Mouse (Mus musculus) hindbrain, postnatal 0 days (tissue): Measurements from ENCODE around the gene Hivep2. TPM values are rescaled to one million over a fixed set of nuclear protein-coding genes. Genes with fewer than 3 reads are reported as not detected.

Source experiments
- ATAC-seq: fragments of 200-750 bp; cut with Nextera tagmentation; 2 replicates; pipeline ENCODE4 v1.8.0; 2017; ENCODE audit warnings: mild to moderate bottlenecking, moderate TSS enrichment, moderate library complexity
- DNase-seq: peaks from one replicate; pipeline ENCODE4 v3.0.0-alpha.2; 2015; ENCODE audit warnings: low spot score
- H3K27ac ChIP-seq: fragments of 300-500 bp; sonication (generic); 2 replicates; pipeline ENCODE4 v1.5.1; 2014; ENCODE audit warnings: mild to moderate bottlenecking
- H3K27me3 ChIP-seq: fragments of 300-500 bp; sonication (generic); 2 replicates; pipeline ENCODE4 v1.6.1; 2014; ENCODE audit warnings: low read length, mixed read lengths; ENCODE audit not compliant: insufficient read depth
- H3K36me3 ChIP-seq: fragments of 300-500 bp; sonication (generic); 2 replicates; pipeline ENCODE4 v1.6.1; 2014; ENCODE audit warnings: low read length, mixed read lengths; ENCODE audit not compliant: insufficient read depth
- H3K4me1 ChIP-seq: fragments of 300-500 bp; sonication (generic); 2 replicates; pipeline ENCODE4 v1.6.1; 2014; ENCODE audit warnings: antibody characterized with exemption, low read length, mixed read lengths; ENCODE audit not compliant: insufficient read depth
- H3K4me2 ChIP-seq: fragments of 300-500 bp; sonication (generic); 2 replicates; pipeline ENCODE4 v1.6.1; 2014; ENCODE audit warnings: low read depth, mild to moderate bottlenecking, low read length, moderate library complexity, mixed read lengths
- H3K4me3 ChIP-seq: fragments of 300-500 bp; sonication (generic); 2 replicates; pipeline ENCODE4 v1.5.1; 2014; ENCODE audit warnings: low read length
- H3K9ac ChIP-seq: fragments of 300-500 bp; sonication (generic); replicated peaks from 2 replicates; pipeline ENCODE4 v1.6.1; 2014; ENCODE audit warnings: mild to moderate bottlenecking, low read length, moderate library complexity, mixed read lengths
- H3K9me3 ChIP-seq: fragments of 300-500 bp; sonication (generic); 2 replicates; pipeline ENCODE4 v1.6.1; 2016; ENCODE audit warnings: low read length, mixed read lengths
- CTCF ChIP-seq: IDR thresholded peaks from 2 replicates; pipeline ENCODE4 v1.5.1; 2016; ENCODE audit warnings: antibody characterized with exemption, control low read depth, low read depth
- WGBS: fragments of 180-500 bp; shearing (Covaris S2); extraction: QIAGEN DNeasy Blood & Tissue Kit; methylation state at CpG from one replicate; pipeline ENCODE4 v1.1.7; 2014; 5-methylcytosine and 5-hydroxymethylcytosine counted together
- polyA plus RNA-seq: library from polyadenylated mRNA; unstranded; fragments of >200 nt; fragmentation: Nextera tagmentation; extraction: Ambion mirVana; gene quantifications from 2 replicates; pipeline ENCODE4 v1.2.1, GENCODE M21; 2015
- total RNA-seq: library from RNA; depleted of rRNA; stranded (reverse); fragments of >200 nt; gene quantifications from 2 replicates; pipeline ENCODE4 v1.2.3, GENCODE M21; 2014

Hivep2 gene
- total and polyA plus RNA-seq, 2 experiments from 2014 or later = 13.6 to 43.5 TPM

DNA sequence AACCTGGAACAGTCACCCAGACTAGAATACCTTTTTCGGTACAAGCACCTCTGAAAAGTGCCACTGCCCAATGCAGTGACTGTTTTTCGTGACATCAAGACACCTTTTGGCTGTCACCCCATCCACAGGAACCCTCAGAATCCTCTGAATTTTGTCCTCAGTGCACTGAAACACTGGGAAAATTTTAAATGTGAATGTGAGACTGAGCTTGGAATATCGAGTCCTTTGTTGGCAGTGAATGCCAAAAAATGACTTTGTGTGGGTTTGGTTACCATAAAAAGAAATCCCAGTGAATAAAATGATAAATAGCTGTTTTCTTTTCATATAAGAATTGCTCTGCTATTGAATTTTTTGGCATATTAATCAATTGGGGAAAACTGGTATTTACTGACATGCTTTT, 154.6 kb downstream of the Hivep2 start:
- H3K27me3 ChIP-seq = no peaks in the 10 kb centered on the region
- H3K9ac ChIP-seq = no peak overlapping the region
- H3K4me1 ChIP-seq = no peaks in the 10 kb centered on the region
- 89% methylated on average over 3 of the region's 3 CpGs for WGBS
- TF ChIP-seq CTCF = no peak
- DNase-seq = no peak
- ATAC-seq = no peak
- H3K9me3 ChIP-seq = no peaks in the 10 kb centered on the region
- no peak overlapping the region for H3K4me2 ChIP-seq
- no peak overlapping the region for H3K4me3 ChIP-seq
- no peak overlapping the region for H3K27ac ChIP-seq
- no peaks in the 10 kb centered on the region for H3K36me3 ChIP-seq

DNA sequence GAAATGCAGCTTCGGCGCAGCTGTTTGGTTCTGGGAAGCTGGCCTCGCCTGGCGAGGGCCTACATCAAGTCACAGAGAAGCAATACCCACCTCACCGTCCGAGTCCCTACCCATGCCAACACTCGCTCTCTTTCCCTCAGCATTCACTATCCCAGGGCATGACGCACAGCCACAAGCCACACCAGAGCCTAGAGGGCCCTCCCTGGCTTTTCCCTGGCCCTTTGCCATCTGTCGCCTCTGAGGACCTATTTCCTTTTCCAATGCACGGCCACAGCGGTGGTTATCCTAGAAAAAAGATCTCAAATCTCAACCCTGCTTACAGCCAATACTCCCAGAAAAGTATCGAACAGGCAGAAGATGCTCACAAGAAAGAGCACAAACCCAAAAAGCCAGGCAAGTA, 162.0 kb downstream of the Hivep2 start:
- Histone ChIP-seq H3K9ac (no peak overlapping the region), H3K4me2 (no peak overlapping the region), H3K27me3 (no peaks in the 10 kb centered on the region), H3K27ac (no peak overlapping the region), H3K36me3 (peaks cover 36% of the 10 kb centered on the region), H3K4me3 (no peak overlapping the region), H3K4me1 (no peaks in the 10 kb centered on the region), H3K9me3 (no peaks in the 10 kb centered on the region)
- 96% methylated on average over 12 of the region's 12 CpGs for WGBS
- no peak for DNase-seq
- ATAC-seq = no peak
- no peak for TF ChIP-seq CTCF

DNA sequence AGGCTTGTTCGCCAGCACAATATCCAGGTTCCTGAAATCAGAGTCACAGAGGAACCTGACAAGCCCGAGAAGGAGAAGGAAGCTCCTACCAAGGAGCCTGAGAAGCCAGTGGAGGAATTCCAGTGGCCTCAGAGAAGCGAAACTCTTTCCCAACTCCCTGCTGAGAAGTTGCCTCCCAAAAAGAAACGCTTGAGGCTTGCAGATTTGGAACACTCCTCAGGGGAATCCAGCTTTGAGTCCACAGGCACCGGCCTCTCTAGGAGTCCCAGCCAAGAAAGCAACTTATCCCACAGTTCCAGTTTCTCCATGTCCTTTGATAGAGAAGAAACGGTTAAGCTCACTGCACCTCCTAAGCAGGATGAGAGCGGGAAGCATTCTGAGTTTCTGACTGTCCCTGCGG, 164.4 kb downstream of the Hivep2 start:
- Histone ChIP-seq H3K4me2 (no peak overlapping the region), H3K27ac (no peak overlapping the region), H3K36me3 (peaks cover 37% of the 10 kb centered on the region), H3K27me3 (no peaks in the 10 kb centered on the region), H3K4me1 (no peaks in the 10 kb centered on the region), H3K9ac (no peak overlapping the region), H3K4me3 (no peak overlapping the region), H3K9me3 (no peaks in the 10 kb centered on the region)
- ATAC-seq (no peak), DNase-seq (no peak)
- 60% methylated on average over 8 of the region's 8 CpGs for WGBS
- no peak for TF ChIP-seq CTCF

DNA sequence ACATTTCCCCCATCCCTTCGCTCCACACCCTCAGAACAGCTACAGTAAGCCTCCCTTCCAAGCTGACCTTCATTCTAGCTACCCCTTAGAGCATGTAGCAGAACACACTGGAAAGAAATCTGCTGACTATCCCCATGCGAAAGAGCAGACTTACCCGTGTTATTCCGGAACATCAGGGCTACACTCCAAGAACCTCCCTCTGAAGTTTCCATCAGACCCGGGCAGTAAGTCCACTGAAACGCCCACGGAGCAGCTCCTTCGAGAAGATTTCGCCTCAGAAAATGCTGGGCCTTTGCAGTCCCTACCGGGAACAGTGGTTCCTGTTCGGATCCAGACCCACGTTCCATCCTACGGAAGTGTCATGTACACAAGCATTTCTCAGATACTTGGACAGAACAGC, 165.4 kb downstream of the Hivep2 start:
- DNase-seq = no peak
- Histone ChIP-seq H3K36me3 (peaks cover 37% of the 10 kb centered on the region), H3K27me3 (no peaks in the 10 kb centered on the region), H3K4me2 (no peak overlapping the region), H3K4me1 (no peaks in the 10 kb centered on the region), H3K9me3 (no peaks in the 10 kb centered on the region), H3K27ac (no peak overlapping the region), H3K9ac (no peak overlapping the region), H3K4me3 (no peak overlapping the region)
- WGBS = 97% methylated on average over 13 of the region's 13 CpGs
- ATAC-seq = no peak
- no peak for TF ChIP-seq CTCF

DNA sequence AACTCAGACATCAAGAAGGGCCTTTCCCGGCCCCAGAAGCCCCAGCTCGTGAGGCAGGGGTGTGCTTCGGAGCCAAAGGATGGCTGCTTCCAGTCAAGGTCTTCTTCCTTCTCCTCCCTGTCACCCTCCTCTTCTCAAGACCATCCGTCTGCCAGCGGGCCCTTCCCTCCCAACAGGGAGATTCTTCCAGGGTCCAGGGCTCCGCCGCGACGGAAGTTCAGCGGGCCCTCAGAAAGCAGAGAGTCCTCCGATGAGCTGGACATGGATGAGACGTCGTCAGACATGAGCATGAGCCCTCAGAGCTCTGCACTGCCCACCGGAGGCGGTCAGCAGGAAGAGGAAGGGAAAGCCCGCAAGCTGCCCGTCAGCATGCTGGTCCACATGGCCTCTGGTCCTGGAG, 166.2 kb downstream of the Hivep2 start:
- Histone ChIP-seq H3K27ac (no peak overlapping the region), H3K4me1 (no peaks in the 10 kb centered on the region), H3K9ac (no peak overlapping the region), H3K27me3 (no peaks in the 10 kb centered on the region), H3K9me3 (no peaks in the 10 kb centered on the region), H3K4me2 (no peak overlapping the region), H3K36me3 (peaks cover 37% of the 10 kb centered on the region), H3K4me3 (no peak overlapping the region)
- 90% methylated on average over 17 of the region's 17 CpGs for WGBS
- no peak for DNase-seq
- no peak for TF ChIP-seq CTCF
- ATAC-seq = no peak

DNA sequence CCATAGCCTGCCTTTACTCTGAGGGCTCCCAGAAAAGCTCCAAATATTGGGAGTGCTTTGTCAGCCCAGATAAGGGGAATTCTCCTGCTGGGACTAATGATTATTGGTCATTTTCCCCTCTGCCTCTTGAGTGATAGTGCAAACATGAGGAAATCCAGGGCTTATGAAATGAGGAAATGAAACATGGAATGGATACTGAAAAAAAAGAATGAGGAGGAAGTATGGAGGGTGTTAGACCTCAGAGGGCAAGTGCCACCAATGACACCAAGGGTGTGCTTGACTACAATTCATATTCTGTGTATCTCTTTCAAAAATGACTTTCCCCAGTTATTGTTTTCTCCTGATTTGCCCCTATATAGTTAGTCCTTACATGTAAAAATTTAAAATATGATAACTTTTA, 167.1 kb downstream of the Hivep2 start:
- no peak for ATAC-seq
- peaks cover 32% of the 10 kb centered on the region for H3K36me3 ChIP-seq

DNA sequence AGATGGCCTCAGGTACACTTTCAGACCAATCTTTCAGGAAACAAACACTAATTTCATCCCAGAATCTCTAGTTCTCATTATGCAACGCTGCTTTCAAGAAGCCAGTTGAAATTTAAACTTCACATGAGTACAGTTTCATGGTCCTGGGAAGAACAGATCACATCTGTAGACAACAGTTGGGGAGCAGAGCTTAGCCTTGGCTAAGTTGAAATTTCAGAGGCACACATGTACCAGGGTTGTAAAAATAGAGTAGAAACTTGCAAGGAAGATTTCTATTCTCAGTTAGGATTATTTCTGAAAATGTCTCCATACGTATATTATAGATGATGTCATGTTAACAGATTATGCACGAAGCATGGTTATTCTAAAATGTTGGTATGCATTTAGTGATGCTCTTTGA, 172.8 kb downstream of the Hivep2 start:
- TF ChIP-seq CTCF = no peak
- no peak for ATAC-seq
- no peak overlapping the region for H3K4me2 ChIP-seq
- no peaks in the 10 kb centered on the region for H3K27me3 ChIP-seq
- H3K9ac ChIP-seq = no peak overlapping the region
- no peak overlapping the region for H3K4me3 ChIP-seq
- WGBS = 92% methylated on average over 3 of the region's 3 CpGs
- H3K36me3 ChIP-seq = peaks cover 16% of the 10 kb centered on the region
- H3K9me3 ChIP-seq = no peaks in the 10 kb centered on the region
- no peak overlapping the region for H3K27ac ChIP-seq
- H3K4me1 ChIP-seq = no peaks in the 10 kb centered on the region
- DNase-seq = no peak

More for the DNA sequence above, 167.1 kb downstream of the Hivep2 start:
- no peak overlapping the region for H3K27ac ChIP-seq
- no peaks in the 10 kb centered on the region for H3K4me1 ChIP-seq
- no peaks in the 10 kb centered on the region for H3K9me3 ChIP-seq
- no peak overlapping the region for H3K4me3 ChIP-seq
- no peak overlapping the region for H3K4me2 ChIP-seq
- no peaks in the 10 kb centered on the region for H3K27me3 ChIP-seq
- DNase-seq = no peak
- H3K9ac ChIP-seq = no peak overlapping the region
- TF ChIP-seq CTCF = no peak

DNA sequence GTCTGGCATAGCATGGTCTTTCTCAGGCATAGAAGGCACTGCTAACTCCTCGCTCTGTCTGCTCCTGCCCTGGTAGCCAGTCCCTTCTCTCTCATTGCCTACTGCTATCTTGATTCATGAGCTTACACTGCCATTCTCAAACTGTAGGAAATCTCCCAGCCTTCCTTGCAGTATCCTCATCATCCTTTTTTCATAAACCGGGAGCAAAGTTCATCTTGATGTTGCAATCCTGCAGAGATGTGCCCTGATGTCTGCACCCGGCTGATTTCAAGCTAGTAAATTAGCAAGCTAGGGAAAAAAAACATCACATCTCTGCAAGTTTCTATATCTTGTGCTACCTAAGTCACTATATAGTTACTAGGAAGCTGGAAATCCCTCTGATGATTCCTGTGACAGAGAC, 179.0 kb downstream of the Hivep2 start:
- Histone ChIP-seq H3K4me3 (no peak overlapping the region), H3K27ac (no peak overlapping the region)

More for the DNA sequence above, 179.0 kb downstream of the Hivep2 start:
- 90% methylated on average over 3 of the region's 3 CpGs for WGBS
- ATAC-seq (no peak), DNase-seq (no peak)
- H3K9me3 ChIP-seq = no peaks in the 10 kb centered on the region
- H3K9ac ChIP-seq = no peak overlapping the region
- no peaks in the 10 kb centered on the region for H3K27me3 ChIP-seq
- H3K4me1 ChIP-seq = no peaks in the 10 kb centered on the region
- no peak overlapping the region for H3K4me2 ChIP-seq
- H3K36me3 ChIP-seq = peaks cover 31% of the 10 kb centered on the region
- no peak for TF ChIP-seq CTCF
